Mouse (Mus musculus) liver, embryonic 14.5 days (tissue): ENCODE data around the gene Ralgapa2.

Experiments
- CTCF ChIP-seq: IDR thresholded peaks from 2 replicates; pipeline ENCODE4 v1.5.1; 2016; ENCODE audit warnings: antibody characterized with exemption, low read depth, control low read depth
- EP300 ChIP-seq: IDR thresholded peaks from 2 replicates; pipeline ENCODE4 v1.6.1; 2016; ENCODE audit warnings: antibody characterized with exemption, low read depth

DNA sequence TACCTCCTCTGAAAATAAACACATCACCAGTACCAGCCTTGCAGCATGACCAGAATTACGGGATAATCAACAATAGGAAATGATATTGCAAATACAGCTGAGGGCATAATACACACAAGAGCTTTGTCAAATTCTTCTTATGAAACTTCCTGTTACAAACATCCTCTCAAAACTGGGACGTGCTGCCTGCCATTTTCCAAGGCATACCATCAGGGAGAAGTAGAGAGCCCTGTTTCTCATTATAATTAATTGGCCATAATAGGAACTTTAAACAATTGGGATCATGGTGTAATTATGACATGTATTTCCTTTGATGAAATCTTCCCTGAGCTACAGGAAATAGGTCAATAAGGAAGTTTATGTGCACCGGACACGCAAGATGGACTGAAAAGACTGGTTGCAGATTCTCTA is 48.5 kb upstream of the Ralgapa2 start:
- TF ChIP-seq CTCF = no peak
- TF ChIP-seq EP300 = no peak
